In the genomic region with DNA sequence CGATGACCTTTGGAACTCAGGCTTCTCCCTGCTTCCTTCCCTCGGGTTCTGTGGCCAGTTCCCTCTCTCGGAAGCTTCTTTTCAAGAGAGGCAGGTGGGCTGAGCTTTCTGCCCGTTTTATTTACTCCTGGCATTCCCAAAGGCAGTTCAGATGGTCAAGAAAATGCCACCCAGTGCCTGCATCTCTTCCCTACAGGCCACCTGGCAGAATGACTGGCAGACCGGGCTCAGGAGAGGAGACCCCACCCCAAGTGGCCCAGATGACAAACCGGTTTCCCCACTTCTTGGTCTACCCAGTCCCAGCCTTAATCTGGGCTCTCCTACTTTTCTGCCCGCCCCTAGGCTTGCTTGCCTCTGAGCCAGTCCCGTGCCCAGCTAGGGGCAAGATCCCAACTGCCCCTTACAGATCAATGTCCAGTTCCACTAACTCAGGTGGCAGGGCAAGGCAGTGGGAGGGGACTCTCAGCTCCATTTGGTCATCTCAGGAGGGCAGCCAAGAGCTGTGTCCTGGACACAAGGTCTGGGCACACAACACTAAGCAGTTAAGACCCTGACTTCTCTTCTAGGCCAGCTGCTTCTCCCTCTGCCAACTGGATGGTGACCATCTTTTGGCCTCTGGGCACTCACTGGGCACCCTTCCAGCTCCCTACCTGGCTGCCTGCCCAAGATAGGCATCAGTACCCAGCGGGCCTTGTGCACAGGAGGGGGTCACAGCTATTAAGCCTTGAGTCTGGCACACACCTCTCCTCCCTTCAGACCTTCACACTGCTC, we compare ENCODE assay signal across 8 mouse cellular contexts. TPM values are rescaled to one million over a fixed set of nuclear protein-coding genes. Genes with fewer than 3 reads are reported as not detected.
DNase-seq lines count a peak whose midpoint lies in the region; ATAC-seq and TF ChIP-seq lines count a peak whose summit lies in the region.

A gene (minus strand): TSS at position 51 of the 771 bp plus-strand sequence.

- H3K9me3 ChIP-seq in forebrain, postnatal 0 days (ENCODE audit: low read length): no peaks in the 10 kb centered on the region
- H3K9me3 ChIP-seq in hindbrain, embryonic 16.5 days (ENCODE audit: control insufficient read depth, low read length): no peaks in the 10 kb centered on the region

- H3K4me1 ChIP-seq in brown adipose tissue, adult 24 weeks (ENCODE audit: control insufficient read depth, insufficient read depth, insufficient read length, low read length): no peaks in the 10 kb centered on the region; the same call in 1 of the 2 replicates
- H3K4me1 ChIP-seq in forebrain, postnatal 0 days (ENCODE audit: insufficient read depth): peaks cover 17% of the 10 kb centered on the region
- H3K4me1 ChIP-seq in hindbrain, embryonic 16.5 days (ENCODE audit: control insufficient read depth, insufficient read depth, low read depth, low read length): peaks cover 34% of the 10 kb centered on the region

- ATAC-seq in forebrain, postnatal 0 days: no peak
- no peak for ATAC-seq in hindbrain, embryonic 16.5 days

- H3K27ac ChIP-seq in brown adipose tissue, adult 24 weeks (replicated peaks; ENCODE audit: low read depth, low read length): no peak within 1 kb of the TSS
- peak within 1 kb of the TSS; percentile 97 for H3K27ac ChIP-seq in forebrain, postnatal 0 days (ENCODE audit: low read depth, low read length)
- peak within 1 kb of the TSS; percentile 95 for H3K27ac ChIP-seq in hindbrain, embryonic 16.5 days (ENCODE audit: low read depth, low read length)

- peak within 1 kb of the TSS; percentile 95 for H3K9ac ChIP-seq in forebrain, postnatal 0 days
- H3K9ac ChIP-seq in hindbrain, embryonic 16.5 days (ENCODE audit: low read depth, low read length): peak within 1 kb of the TSS; percentile 97

- peak within 1 kb of the TSS; percentile 91 for H3K4me2 ChIP-seq in forebrain, postnatal 0 days (ENCODE audit: low read depth)
- peak within 1 kb of the TSS; percentile 91 for H3K4me2 ChIP-seq in hindbrain, embryonic 16.5 days (ENCODE audit: low read length)

- 23% methylated on average over 9 of the region's 9 CpGs for WGBS in forebrain, postnatal 0 days
- WGBS in hindbrain, embryonic 16.5 days: 28% methylated on average over 9 of the region's 9 CpGs

- no peaks in the 10 kb centered on the region for H3K27me3 ChIP-seq in forebrain, postnatal 0 days (ENCODE audit: insufficient read depth, low read length)
- no peaks in the 10 kb centered on the region for H3K27me3 ChIP-seq in hindbrain, embryonic 16.5 days (replicated peaks; ENCODE audit: control insufficient read depth, insufficient read depth, low read length)

- TF ChIP-seq CTCF in forebrain, postnatal 0 days (IDR thresholded peaks at IDR 0.05; ENCODE audit: low read depth): no peak

- H3K36me3 ChIP-seq in forebrain, postnatal 0 days (ENCODE audit: insufficient read depth): no peaks in the 10 kb centered on the region
- no peaks in the 10 kb centered on the region for H3K36me3 ChIP-seq in hindbrain, embryonic 16.5 days (ENCODE audit: control insufficient read depth, insufficient read depth, low read length)

- H3K4me3 ChIP-seq in brown adipose tissue, adult 24 weeks (ENCODE audit: insufficient read depth, low read depth, low read length): peak within 1 kb of the TSS; percentile 58
- H3K4me3 ChIP-seq in forebrain, postnatal 0 days (ENCODE audit: low read depth, low read length): peak within 1 kb of the TSS; percentile 77
- H3K4me3 ChIP-seq in hindbrain, embryonic 16.5 days (ENCODE audit: low read length): peak within 1 kb of the TSS; percentile 85

- peak; percentile 58 for DNase-seq in Muller cell, postnatal 12 days (ENCODE audit: inconsistent ontology term)
- peak; percentile 49 for DNase-seq in forebrain, postnatal 0 days
- peak in 1 of 2 experiments; percentile 69 for DNase-seq in left cerebral cortex, adult 8-10 months (ENCODE audit: low spot score in 2 of 2)
- peak; percentile 47 to 69 for DNase-seq in lung, postnatal 4 days
- DNase-seq in testis, postnatal 14 days (ENCODE audit: low spot score): peak; percentile 68
- DNase-seq in B cell, adult 2 months: no peak

RNA-seq across cellular contexts. Expression of the gene that starts here (rescaled TPM):
- polyA plus RNA-seq in brown adipose tissue, adult 24 weeks (2012; ENCODE audit: insufficient read depth, insufficient read length, missing spikeins): 0.21 and 0.32 TPM in 2 replicates
- 50.1 and 70.7 TPM in 2 replicates for total RNA-seq in forebrain, postnatal 0 days (2014; rRNA removed)
- 8.9 and 12.0 TPM in 2 replicates for polyA plus RNA-seq in forebrain, postnatal 0 days (2015; fragmentation: Nextera tagmentation; extraction: Ambion mirVana)
- polyA plus RNA-seq in hindbrain, embryonic 16.5 days (2015; fragmentation: Nextera tagmentation; extraction: Ambion mirVana): 8.0 and 8.9 TPM in 2 replicates
- 100 to 1,000 TPM; 255 to 270 (median 262) TPM for total RNA-seq in left cerebral cortex, adult 8-10 months (2022)

Comparison
In these comparisons a context has a peak if more than half of its experiments do, and no peak if none do; other contexts are left out.
1. DNase-seq: peak in Muller cell, postnatal 12 days (single experiment), forebrain, postnatal 0 days (single experiment), lung, postnatal 4 days (2 of 2) and testis, postnatal 14 days (single experiment); none in B cell, adult 2 months (0 of 2).
2. Peak in every context shown above with its lines, with median percentiles within 50 percentile points of each other: H3K4me3 ChIP-seq.